Mouse (Mus musculus): ENCODE measurements around the gene Kdm5a.

DNA sequence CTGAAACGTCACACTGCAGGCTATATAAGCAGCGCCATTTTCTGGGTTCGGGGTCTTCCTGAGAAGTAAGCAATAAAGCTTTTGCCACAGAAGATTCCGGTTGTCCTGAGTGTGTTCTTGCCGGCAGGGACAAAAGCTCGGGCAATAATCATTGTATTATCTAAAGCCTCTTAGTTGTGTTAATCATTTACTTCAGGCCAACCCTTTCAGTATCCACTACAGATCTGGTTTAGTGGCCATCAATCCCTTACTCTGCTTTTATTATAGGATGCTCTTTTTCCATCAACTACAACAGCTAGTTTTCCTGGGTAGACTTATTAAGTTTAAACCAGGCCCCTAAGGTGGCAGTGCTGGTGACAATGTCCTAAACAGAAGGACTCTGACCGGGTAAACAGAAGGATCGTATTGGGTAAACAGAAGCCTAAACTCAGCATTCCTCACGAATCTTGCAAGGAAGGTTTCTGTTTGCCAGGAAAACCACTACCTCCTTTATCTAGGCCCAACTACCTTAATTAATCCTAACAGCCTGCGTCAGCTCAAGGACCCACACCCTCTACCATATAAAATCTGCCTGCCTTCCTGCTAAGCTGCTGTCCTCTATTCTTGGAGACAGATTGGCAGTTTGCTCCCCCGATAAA, 45.5 kb upstream of the Kdm5a start:
- TF ChIP-seq CTCF (IDR thresholded peaks at IDR 0.05; ENCODE audit: insufficient read depth, low read depth, low read length), result no peak
- no peak for TF ChIP-seq POLR2A (IDR thresholded peaks at IDR 0.05; ENCODE audit: insufficient read depth, low read depth, low read length)

All from olfactory bulb, adult 2 months (tissue).